Mouse (Mus musculus): ENCODE results near the gene Lrig1.

Lrig1 gene

DNA sequence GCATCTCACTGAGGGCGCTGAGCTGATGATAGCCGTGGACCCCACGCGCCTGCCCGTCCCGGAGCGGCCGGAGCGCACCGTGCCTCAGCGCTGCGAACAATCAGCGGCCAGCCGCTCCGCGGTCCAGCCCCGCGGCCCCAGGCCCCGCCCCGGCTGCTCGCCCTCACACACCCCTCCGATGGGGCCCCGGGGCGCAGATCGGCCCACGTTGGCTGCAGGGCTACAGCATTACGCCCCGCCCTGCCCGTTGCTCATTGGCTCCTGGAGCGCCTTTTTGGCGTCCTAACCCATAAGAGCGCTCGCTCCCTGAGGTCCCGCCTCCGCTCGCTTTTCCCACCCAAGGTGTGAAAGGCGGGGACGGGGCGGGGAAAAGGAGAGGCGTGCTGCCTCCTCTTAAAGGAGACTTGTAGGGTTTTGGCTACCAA lies at the start of gene Lrig1:
TSS of gene Lrig1 (minus strand) at position 92 of the 425 bp plus-strand sequence.
- peak; percentile 91 for DNase-seq (ENCODE audit: low read depth)

DNA sequence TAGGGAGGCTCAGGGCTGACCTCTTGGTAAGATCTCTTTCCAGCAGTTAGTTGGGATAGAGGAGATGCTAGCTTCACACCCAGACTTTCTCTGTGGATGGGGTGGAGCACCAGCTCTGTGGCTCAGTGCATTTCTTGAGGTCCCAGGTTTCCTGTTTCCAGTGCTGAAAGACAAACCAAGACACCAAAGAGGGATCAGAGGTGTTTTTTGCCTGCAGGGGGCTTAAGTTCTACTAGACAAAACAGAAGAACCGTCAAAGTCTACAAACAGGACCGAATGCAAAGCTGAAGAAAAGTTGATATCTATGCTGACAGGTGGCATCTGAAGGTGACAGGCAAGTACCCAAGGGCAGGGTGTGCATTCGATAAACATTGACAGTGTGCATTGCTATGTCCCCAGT lies 49.7 kb upstream of the Lrig1 start:
- no peak for DNase-seq (ENCODE audit: low read depth)

DNA sequence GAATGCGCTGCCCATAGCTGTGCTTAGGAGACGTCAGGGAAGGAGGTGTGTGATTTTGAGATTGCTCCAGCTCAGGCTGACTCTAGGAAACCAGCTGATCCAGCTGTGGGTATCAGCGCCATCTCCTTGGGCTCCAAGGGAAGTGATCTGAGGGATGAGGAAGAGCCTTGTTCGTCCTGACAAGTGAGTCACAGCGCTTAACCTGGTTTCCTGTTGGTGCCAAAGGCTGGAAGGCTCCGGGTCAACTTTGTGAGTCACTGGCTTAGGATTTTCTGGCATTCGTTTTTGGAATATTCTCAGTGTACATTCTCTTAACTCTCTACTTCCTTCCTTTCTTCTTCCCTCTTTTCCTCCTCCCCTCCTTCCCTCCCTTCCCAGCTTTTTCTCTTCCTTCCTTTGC lies 48.4 kb upstream of the Lrig1 start:
- no peak for DNase-seq (ENCODE audit: low read depth)

DNA sequence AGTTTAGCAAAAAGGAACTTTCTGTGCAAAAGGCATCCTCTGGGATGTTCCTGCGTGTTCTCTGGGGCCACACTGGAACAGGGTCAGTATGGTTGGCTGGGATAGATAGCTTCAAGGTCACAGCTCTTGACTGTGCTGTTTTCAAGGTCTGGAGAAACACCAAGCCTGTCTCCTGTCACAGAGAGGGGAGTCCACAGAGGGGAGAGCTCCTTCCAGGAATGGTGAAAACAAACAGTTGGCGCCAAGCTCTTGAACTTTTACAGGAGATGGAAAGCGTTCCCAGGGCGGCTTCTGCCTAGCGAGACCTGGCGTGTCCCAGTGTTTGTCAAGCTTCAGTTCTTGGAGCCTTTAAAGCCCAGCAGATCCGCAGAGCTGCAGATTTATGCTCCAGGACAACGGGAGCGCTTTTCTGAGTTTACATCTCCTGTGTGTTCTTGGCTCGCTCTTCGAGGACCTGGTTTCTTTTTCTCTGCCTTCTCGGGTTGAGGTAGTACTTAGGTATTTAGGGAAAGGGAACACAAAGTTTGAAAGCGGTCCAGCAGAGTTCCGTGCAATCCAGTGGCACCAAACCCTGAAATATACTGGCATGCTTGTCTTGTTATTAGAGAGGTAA lies 40.3 kb upstream of the Lrig1 start:
- DNase-seq (ENCODE audit: low read depth), result no peak

DNA sequence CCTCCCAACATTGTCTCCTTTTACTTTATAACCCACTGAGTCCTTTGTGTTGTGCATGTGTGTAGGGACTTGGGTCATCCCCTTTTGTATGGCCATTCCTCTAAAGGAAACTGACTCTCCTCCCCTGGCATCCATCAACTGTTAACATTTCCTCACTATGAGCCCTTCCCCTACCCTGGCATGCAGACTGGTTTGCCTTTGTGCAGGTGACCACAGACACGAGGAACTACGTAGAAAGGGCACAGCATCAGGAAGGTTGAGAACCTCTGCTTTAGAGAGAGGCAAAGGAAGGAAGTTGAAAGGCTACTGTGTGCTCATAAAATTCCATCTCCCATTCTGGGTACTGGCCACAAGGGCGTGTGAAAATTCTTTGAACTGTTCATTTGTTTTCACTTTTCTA lies 38.7 kb upstream of the Lrig1 start:
- no peak for DNase-seq (ENCODE audit: low read depth)

DNA sequence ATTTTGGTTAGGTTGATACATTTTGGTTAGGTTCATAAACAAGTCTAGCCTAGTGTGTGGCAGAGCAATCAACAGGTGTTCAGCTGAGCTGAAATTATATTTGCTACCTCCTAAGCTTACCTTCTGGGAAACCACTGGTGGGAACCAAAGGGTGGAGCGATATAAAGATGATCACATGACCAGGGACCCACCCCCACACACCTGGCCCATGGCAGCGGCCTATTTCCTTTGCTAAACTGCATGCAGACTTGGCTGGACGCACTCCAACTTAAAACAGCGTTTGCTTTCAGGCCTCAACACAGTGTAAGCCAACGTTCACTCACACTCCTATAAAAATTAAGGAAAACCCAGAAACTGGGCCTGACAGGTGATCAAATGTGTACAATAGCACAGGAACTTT lies 33.9 kb upstream of the Lrig1 start:
- DNase-seq (ENCODE audit: low read depth), result no peak

DNA sequence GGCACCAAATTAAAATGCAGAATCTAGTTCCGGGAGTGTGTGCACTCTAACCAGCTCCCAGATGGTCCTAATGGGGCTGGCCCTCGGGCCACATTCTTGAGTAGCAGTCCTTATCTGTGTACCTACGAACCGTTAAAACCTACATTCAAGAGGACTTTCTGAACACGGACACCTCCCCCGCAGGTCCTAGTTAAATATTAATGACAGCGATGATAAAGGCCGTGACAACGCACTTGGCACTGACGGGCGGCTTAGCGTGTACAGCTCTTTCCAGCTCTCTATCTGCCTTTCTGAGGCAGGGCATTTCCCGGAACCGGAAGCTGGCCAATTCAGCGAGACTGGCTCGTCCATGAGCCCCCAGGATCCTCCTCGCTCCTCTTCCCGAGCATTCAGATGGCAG lies 29.9 kb upstream of the Lrig1 start:
- DNase-seq (ENCODE audit: low read depth), result no peak

DNA sequence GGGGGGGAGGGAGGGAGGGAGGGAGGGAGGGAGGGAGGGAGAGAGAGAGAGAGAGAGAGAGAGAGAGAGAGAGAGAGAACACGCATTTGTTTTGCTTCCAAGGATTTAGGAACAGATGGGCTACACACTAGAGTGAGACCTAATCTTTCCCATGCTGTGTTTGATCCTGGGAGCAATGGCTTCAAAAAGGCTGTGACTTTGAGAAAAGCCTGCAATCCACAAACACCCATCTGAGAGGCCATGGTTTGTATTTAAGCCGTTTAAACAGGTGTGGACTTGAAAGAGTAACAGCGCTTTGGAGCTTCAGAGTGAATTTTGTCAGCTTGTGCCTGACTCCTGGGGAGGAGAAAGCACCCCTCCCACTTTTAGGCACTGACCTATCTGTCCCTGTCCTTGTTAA lies 29.2 kb upstream of the Lrig1 start:
- DNase-seq (ENCODE audit: low read depth), result no peak

DNA sequence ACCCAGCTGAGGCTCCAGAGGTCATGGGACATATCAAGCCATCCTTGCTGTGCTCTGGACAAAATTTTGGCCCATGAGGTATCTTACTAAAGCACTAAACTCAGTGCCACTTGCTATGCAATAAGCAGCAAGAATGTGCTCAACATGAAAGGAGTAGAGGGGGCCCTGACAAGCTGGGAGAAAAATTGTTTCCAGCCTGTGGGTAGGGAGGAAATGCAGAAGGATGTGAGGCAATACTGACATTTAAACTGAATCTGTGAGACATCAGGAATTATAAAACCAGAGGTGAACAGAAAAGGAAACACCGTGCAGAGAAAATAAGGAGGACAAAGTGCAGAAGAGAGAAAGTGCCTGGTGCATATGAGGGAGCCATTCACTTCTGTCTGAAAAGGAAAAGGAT lies 24.7 kb upstream of the Lrig1 start:
- DNase-seq (ENCODE audit: low read depth), result no peak

DNA sequence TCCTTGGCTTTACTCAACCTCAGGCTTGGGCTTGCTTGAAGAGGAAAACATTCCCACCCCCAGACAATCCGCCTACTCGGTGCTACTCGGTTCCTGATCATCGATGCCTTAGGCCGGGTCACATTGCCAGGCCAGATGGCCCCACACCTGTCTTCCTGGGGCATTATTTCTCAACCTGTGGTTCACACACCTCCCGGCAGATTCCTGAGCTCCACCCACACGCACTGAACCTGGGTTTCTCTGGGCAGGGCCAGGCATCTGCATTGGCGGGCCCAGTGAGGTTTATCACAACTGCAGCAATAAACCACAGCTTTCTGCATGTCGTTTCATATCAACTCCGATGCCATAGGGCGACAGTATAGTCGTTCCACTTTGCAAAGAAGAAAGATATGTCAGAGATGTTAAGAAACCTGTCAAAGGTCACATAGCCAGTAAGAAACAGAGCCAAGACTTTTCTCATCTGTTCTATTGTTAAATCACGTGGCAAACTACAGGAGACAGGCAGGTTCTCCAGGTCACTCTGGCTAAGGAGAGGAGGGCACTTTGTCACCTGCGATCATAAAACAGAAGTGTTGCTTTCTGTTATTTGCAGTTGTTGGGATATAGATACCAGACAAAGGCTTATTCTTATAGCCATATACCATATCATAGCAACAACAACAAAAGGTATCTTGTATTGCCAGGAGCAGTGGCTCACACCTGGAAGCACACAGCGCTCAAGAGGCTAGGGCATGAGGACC lies 18.8 kb upstream of the Lrig1 start:
- no peak for DNase-seq (ENCODE audit: low read depth)

DNA sequence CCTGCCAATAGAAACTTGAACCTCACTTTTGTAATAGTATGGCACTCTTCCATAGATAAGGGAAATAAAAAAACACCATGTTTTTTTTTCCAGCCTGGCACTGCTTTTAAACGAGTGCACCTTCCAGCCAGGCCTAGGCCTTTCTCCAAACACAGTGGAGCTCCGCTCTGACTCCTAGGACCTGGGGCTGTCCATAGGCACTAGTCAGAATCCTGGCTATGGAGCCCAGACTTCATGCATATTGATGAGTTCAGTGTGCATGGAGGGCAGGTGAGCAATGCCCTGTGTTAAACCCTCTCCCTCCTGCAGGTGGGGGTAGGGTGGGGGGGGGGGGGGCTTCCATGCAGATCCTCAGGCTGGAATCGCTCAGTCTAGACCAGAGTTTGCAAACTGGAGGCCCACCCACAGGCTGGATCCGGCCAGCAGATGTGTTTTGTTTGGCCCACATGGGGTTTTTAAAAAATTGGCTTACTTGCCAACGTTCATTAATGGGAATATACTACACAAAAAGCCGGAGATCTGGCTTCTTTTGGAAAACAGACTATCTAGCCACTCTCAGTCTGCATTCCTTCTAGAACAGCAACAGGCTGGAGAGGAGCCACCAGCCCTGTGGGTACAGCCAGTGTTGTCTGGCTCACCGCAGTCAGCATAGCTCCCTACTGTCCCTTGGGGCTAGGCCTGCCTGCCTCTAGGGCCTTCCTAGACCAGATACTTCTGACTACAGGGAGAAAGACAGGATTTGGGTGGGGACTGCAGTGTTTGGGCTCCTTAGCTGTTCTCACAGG lies 17.9 kb upstream of the Lrig1 start:
- no peak for DNase-seq (ENCODE audit: low read depth)

DNA sequence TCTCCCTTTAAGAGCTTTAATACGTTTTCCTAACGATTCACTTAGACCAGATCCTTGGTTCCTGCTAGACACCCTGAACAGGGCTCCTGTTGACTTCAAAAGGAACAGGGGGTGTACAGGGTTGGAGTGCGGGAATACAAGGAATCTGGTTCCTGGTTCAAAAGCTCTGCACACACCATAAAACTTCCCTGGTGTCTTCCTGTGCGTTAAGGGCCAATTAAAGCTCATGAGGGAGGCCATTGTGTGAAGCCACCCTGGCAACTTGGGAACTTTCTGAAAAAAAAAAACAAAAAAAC lies 15.6 kb upstream of the Lrig1 start:
- DNase-seq (ENCODE audit: low read depth), result no peak

DNA sequence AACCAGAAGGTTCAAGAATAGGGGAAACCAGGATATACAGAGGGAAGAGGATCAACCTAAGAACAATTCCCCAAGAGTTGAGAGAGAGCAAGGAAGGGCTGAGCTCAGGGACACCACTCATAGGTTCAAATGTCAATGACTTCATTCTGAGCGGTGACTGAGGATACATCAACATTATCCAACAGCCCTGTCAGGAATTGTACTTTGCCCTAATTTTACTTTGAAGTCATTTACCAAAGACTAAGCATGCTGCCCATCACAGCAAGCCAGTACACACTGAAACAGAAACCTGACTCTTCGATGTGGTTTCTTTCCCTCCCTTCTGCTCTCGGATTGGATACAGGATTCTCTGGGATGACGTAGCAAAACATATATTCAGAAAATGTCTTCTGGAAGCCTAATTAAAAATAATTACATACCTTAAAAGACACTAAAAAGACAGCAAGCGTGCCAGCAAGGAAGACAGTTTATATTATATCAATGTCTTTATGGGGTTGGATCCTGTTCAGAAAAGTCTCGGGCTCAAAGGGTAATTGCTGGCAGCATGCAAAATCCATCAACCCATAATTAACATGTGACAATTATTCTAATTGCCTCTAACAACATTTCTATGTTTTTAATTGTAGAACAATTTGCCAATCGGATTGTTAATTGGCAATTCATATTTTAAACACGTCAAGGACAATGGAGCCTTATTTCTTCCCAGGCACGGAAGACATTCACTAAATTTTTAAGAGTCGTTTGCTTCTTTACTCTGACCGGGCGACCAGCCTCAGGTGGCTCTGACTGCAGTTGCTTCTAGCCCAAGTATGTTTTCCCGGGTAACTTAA lies 15.1 kb upstream of the Lrig1 start:
- DNase-seq (ENCODE audit: low read depth), result no peak

DNA sequence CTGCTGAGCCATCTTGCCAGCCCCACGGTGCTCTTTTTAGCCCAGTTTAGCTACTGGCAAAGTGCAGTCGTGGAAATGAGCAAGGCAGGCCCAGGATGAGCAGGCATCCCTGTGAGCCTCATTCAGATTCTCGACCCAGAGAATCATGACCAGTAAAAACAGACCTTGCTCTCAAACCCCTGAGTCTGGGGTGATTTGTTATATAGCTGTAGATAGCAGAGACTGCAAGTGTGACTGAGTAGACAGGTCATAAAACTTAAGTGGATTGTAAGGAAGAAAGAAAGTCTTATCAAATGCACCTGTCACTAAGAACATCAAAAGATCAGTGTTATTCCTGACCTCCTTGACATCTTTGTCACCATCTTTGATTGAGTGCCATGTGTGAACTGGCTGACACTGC lies 9.9 kb upstream of the Lrig1 start:
- DNase-seq (ENCODE audit: low read depth), result no peak

DNA sequence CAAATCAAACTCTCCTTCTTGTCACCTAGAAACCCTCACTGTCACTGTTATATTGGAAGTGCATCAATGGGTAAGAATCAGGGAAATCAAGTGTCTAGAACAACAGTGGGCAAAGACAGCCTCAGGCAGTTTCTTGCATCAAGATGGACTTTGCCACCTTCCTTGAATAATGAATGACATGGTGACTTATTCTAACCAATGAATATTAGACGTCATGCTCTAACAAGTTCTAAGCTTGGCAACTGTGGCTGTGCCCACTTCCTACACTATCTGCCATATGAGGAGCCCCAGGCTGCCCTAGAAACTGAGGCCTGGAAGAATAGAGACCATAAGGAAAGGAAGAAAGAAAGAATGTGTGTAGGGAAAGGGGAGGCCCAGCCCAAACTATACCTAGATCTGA lies 9.2 kb upstream of the Lrig1 start:
- DNase-seq (ENCODE audit: low read depth), result no peak

DNA sequence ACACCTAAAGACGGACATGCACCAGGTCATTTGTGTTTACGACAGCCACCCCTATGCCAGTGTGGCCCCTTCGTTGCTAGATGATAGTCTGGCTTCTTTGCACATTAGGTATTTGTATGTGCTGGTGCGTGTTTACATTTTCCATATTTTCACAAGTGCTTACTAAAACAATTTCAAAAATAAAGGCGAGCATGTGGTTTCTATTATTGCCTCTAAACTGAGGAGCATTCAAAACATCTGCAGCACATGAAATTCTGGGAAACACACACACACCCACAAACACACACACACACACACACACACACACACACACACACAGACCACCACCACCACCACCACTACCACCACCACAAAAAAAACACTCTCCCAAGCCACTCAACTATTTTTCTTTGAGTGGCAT lies 7.3 kb upstream of the Lrig1 start:
- no peak for DNase-seq (ENCODE audit: low read depth)

DNA sequence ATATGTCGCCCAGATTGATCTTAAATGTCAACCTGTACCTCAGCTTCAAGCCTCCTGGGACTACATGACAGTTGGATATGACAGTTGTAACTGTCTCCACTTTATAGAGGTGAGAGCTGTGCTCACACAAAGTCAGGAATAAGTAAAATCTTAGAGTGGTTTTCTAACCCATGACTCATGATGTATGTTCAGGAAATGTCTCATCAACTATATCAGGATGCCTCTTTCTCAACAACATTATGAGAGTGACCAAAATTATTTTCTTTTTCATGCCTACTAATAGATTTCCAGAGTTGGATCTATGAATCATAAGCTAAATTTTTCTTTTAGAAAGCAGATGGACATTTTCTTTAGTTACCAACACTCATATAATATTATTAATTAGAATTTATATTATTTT lies 6.0 kb upstream of the Lrig1 start:
- DNase-seq (ENCODE audit: low read depth), result no peak

DNA sequence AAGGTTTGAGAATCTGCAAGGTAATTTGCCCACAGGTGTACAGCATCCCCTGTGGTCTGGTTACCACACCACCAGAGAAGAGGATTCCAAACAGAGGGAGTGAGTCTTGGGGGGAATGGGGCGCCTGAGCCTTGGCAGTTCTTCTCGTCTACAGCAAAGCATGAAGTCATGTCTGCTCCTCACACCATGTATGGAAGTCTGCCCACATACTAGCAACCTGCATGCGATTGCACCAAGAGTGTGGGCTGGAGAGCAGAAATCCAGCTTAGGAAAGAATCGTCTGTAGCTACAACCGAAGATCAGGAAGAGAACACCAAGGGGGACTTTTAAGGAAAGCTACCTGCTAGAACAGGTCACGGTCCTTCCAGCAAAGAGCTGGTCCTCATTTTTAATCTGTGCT lies 3.0 kb upstream of the Lrig1 start:
- no peak for DNase-seq (ENCODE audit: low read depth)

DNA sequence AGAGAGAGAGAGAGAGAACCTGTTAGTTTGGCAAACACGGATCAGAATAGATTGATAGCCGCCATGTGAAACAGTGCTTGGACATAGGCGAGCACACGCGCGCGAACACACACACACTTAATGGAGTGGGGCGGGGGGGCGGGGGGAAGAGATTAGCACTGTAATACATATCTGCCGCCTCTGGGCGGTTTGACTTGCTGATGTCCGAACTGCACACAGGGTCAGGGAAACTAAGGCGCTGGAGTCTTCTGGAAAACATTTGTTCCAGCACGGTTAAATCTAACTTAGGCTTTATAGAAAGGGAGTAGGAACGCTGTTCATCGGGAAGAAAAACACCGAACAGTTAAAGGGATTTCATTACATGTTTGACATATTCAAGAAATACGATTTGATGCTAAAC lies 1.1 kb upstream of the Lrig1 start:
- DNase-seq (ENCODE audit: low read depth), result no peak

DNA sequence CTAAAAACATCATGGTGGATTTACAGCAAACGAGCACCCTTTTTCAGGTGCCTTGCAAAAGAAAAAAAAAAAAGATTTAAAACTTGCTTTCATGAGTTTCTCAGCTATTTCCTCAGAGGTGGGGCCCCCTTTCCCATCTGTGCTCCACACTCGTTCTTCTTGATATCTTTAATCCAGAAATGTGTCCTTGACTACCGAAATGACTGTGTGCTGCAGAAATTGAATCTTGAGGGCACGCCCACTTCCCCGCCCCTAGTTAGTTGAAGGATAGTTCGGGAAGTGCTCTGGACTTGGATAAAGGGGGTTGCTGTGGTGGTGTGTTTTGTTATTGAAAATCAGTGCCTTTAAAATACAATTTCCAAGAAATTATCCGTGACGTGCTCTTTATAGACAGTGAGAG lies 654 bp upstream of the Lrig1 start:
- no peak for DNase-seq (ENCODE audit: low read depth)

DNA sequence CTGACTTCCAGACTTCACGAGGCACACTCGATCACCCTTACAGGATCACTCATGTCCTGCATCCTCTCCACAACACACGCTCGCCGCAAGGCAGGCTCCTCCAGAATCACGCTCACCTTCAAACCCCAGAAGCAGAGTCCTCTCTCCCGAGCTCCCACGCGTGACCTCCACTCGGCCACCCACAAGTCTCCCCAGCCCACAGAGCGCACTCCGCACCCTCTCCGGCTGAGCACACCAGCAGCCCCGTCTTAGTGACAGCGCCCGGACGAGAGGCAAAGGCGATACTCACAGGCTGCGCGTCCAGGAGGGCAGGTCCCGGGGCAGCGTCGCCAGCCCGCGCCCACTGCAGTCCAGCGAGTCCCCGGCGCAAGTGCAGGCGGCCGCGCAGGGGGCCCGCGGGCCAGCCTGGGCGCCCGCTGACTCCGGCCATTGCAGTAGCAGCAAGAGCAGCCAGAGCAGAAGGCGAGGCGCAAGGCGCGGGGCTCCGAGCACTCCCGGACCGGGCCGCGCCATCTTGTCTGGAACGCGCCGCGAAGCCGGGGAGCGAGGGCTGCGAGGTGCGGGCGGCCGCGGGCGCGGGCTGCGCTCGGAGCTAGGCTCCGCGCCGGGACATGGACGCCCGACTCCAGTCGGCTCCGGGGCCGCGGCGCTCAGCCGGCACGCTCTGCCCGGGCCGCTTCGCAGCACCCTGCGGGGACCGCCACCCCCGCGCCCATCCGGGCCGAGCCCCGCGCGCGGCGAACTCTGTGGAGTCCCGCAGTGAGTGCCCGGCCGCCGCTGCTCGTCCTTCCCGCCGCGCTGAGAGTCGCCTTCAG lies 578 bp downstream of the Lrig1 start:
- DNase-seq (ENCODE audit: low read depth), result no peak

All from c-Kit-positive CD71-positive TER-119-negative erythroid progenitor cells, embryonic 14.5 days (primary cell).